Mouse (Mus musculus): ENCODE measurements around the gene Ebf3.

- TF ChIP-seq GATA1 (IDR thresholded peaks at IDR 0.05; ENCODE audit: borderline replicate concordance, low read length), result no peak
- TF ChIP-seq FLI1 (IDR thresholded peaks at IDR 0.05; ENCODE audit: low read length), result no peak
Observed at GRCm38 (mm10) chr7:137266575-137266974, 47.7 kb downstream of the Ebf3 start.

Measured in megakaryocyte, embryonic 14.5 days (primary cell).